Mouse (Mus musculus): ENCODE data around the gene Rnf40. TPM values are rescaled to one million over a fixed set of nuclear protein-coding genes. Genes with fewer than 3 reads are reported as not detected.
A peak's percentile ranks its signal among the peaks of the same experiment; 100 is the strongest.

Rnf40 gene
- polyA plus RNA-seq, 1 experiment from 2014 or later: 36.3 TPM

- Histone ChIP-seq H3K9ac (ENCODE audit: low read length) (peak overlapping the region; percentile 68), H3K4me1 (replicated peaks; ENCODE audit: control insufficient read depth, insufficient read depth, low read length) (peaks cover 20% of the 10 kb centered on the region), H3K4me2 (ENCODE audit: low read length) (peak overlapping the region; percentile 92), H3K36me3 (ENCODE audit: control insufficient read depth, insufficient read depth, low read length) (peaks cover 20% of the 10 kb centered on the region), H3K4me3 (ENCODE audit: low read depth, low read length) (peak overlapping the region; percentile 72), H3K9me3 (ENCODE audit: control insufficient read depth, low read length) (no peaks in the 10 kb centered on the region), H3K27ac (ENCODE audit: low read depth) (peak overlapping the region; percentile 54; the same call in 1 of the 2 replicates), H3K27me3 (replicated peaks; ENCODE audit: control insufficient read depth, insufficient read depth, low read length) (no peaks in the 10 kb centered on the region)
- 1% methylated on average over 18 of the region's 28 CpGs for WGBS
- peak; percentile 60 for ATAC-seq (replicated peaks; ENCODE audit: low FRiP score, low TSS enrichment, low read depth)
- peak; percentile 61 for DNase-seq (ENCODE audit: low spot score)
These were observed 15.0 kb upstream of the Rnf40 start for GRCm38 (mm10) chr7:127573503-127574008.

DNA sequence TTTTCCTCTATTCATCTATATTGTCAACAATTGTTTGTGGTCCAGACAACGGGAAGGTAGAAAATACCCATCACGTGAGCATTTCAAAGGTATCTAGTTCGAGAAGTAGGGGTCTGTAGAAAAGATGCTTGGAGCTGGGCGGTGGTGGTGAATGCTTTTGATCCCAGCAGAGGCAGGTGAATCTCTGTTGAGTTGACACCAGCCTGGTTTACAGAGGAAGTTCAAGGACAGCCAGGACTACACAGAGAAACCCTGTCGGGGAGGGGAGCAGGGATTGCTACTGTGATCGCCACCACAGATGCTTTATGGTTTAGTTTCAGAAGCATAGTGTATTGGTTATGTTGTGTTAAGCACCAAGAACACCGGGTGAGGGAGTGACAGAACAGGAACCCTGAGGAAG is 14.5 kb upstream of the Rnf40 start:
- Histone ChIP-seq H3K27me3 (replicated peaks; ENCODE audit: control insufficient read depth, insufficient read depth, low read length) (no peaks in the 10 kb centered on the region), H3K9ac (ENCODE audit: low read length) (peak overlapping the region; percentile 68), H3K4me2 (ENCODE audit: low read length) (peak overlapping the region; percentile 92), H3K27ac (ENCODE audit: low read depth) (no peak overlapping the region), H3K4me3 (ENCODE audit: low read depth, low read length) (peak overlapping the region; percentile 72), H3K36me3 (ENCODE audit: control insufficient read depth, insufficient read depth, low read length) (peaks cover 20% of the 10 kb centered on the region), H3K4me1 (replicated peaks; ENCODE audit: control insufficient read depth, insufficient read depth, low read length) (peaks cover 20% of the 10 kb centered on the region), H3K9me3 (ENCODE audit: control insufficient read depth, low read length) (no peaks in the 10 kb centered on the region)
- WGBS: 13% methylated on average over 7 of the region's 7 CpGs
- no peak for DNase-seq (ENCODE audit: low spot score)
- ATAC-seq (replicated peaks; ENCODE audit: low FRiP score, low TSS enrichment, low read depth): no peak

DNA sequence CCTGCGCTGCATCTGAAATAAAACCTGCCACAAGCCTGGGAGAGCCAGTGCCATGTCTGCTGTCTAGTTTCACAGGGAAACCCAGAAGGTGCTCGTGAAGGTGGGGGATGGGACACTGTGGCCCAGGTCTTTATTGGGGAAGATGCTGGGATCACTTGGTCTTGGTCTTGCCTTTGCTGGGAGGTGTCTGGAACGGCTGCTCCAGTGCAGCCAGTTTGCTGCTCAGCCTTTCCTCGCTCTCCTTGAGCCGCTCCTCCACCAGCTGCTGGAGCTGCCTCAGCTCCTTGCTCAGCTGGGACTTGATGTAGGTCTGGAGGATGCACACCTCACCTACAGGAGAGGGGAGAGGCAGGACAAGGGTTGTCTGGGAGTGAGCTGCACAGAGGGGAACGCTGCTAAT is 5.3 kb upstream of the Rnf40 start:
- H3K4me2 ChIP-seq (ENCODE audit: low read length): no peak overlapping the region
- WGBS: 95% methylated on average over 6 of the region's 6 CpGs
- H3K36me3 ChIP-seq (ENCODE audit: control insufficient read depth, insufficient read depth, low read length): peaks cover 54% of the 10 kb centered on the region
- peaks cover 5% of the 10 kb centered on the region for H3K4me1 ChIP-seq (replicated peaks; ENCODE audit: control insufficient read depth, insufficient read depth, low read length)
- DNase-seq (ENCODE audit: low spot score) (no peak), ATAC-seq (replicated peaks; ENCODE audit: low FRiP score, low TSS enrichment, low read depth) (no peak)
- H3K4me3 ChIP-seq (ENCODE audit: low read depth, low read length): no peak overlapping the region
- no peak overlapping the region for H3K27ac ChIP-seq (ENCODE audit: low read depth)
- H3K9ac ChIP-seq (ENCODE audit: low read length): no peak overlapping the region
- no peaks in the 10 kb centered on the region for H3K9me3 ChIP-seq (ENCODE audit: control insufficient read depth, low read length)
- no peaks in the 10 kb centered on the region for H3K27me3 ChIP-seq (replicated peaks; ENCODE audit: control insufficient read depth, insufficient read depth, low read length)

GRCm38 (mm10) chr7:127585031-127585430 is 3.5 kb upstream of the Rnf40 start:
- H3K4me1 ChIP-seq (replicated peaks; ENCODE audit: control insufficient read depth, insufficient read depth, low read length): peaks cover 12% of the 10 kb centered on the region
- H3K4me3 ChIP-seq (ENCODE audit: low read depth, low read length): no peak overlapping the region
- no peak overlapping the region for H3K27ac ChIP-seq (ENCODE audit: low read depth)
- DNase-seq (ENCODE audit: low spot score) (no peak), ATAC-seq (replicated peaks; ENCODE audit: low FRiP score, low TSS enrichment, low read depth) (no peak)
- no peak overlapping the region for H3K4me2 ChIP-seq (ENCODE audit: low read length)
- H3K36me3 ChIP-seq (ENCODE audit: control insufficient read depth, insufficient read depth, low read length): peaks cover 48% of the 10 kb centered on the region
- H3K9me3 ChIP-seq (ENCODE audit: control insufficient read depth, low read length): no peaks in the 10 kb centered on the region
- H3K27me3 ChIP-seq (replicated peaks; ENCODE audit: control insufficient read depth, insufficient read depth, low read length): no peaks in the 10 kb centered on the region
- WGBS: 88% methylated on average over 7 of the region's 7 CpGs
- no peak overlapping the region for H3K9ac ChIP-seq (ENCODE audit: low read length)

DNA sequence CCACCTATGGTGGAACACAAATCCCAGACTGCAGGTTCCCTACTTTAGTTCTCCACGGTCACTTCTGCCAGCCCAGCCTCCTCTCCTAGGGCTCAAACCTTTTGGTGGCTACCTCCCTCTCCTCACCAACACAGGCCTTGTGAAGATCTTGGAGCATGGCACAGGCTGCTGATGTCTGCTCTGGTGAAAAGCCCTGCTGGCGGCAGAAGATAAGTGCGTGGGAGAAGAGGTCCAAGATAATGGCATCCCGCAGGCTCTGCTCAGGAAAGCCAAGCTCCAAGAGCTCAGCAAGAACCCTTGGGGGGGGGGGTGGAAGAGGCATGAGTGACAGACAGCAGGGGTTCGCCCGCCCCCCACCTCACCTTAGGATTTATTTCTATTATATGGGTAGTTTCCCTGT is 2.4 kb upstream of the Rnf40 start:
- Histone ChIP-seq H3K27ac (ENCODE audit: low read depth) (no peak overlapping the region), H3K36me3 (ENCODE audit: control insufficient read depth, insufficient read depth, low read length) (peaks cover 48% of the 10 kb centered on the region), H3K9me3 (ENCODE audit: control insufficient read depth, low read length) (no peaks in the 10 kb centered on the region), H3K9ac (ENCODE audit: low read length) (no peak overlapping the region), H3K4me3 (ENCODE audit: low read depth, low read length) (no peak overlapping the region), H3K4me2 (ENCODE audit: low read length) (no peak overlapping the region), H3K4me1 (replicated peaks; ENCODE audit: control insufficient read depth, insufficient read depth, low read length) (peaks cover 12% of the 10 kb centered on the region), H3K27me3 (replicated peaks; ENCODE audit: control insufficient read depth, insufficient read depth, low read length) (no peaks in the 10 kb centered on the region)
- no peak for DNase-seq (ENCODE audit: low spot score)
- WGBS: 91% methylated on average over 6 of the region's 6 CpGs
- ATAC-seq (replicated peaks; ENCODE audit: low FRiP score, low TSS enrichment, low read depth): no peak

DNA sequence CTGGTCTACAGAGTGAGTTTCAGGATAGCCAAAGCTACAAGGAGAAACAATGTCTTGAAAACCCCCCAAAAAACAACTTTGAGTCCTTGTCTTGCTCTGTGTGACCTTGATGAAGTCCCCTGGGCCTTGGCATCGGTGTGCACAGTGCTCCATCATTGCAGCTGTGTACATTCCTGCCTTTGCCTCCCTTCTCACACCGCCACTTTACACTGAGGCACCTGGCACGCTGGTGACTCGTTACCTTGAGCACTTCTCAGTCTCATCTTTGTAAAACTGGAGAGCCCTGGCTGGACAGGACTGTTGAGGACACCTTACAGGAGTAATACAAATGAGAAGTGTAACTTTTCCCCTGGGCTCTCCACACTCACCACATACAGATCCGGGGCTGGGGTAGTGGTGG is 1.4 kb upstream of the Rnf40 start:
- no peak overlapping the region for H3K27ac ChIP-seq (ENCODE audit: low read depth)

GRCm38 (mm10) chr7:127588901-127589300 is 334 bp downstream of the Rnf40 start:
- Histone ChIP-seq H3K27me3 (replicated peaks; ENCODE audit: control insufficient read depth, insufficient read depth, low read length) (no peaks in the 10 kb centered on the region), H3K9ac (ENCODE audit: low read length) (peak overlapping the region; percentile 84), H3K9me3 (ENCODE audit: control insufficient read depth, low read length) (no peaks in the 10 kb centered on the region), H3K4me2 (ENCODE audit: low read length) (peak overlapping the region; percentile 96), H3K4me3 (ENCODE audit: low read depth, low read length) (peak overlapping the region; percentile 96), H3K36me3 (ENCODE audit: control insufficient read depth, insufficient read depth, low read length) (peaks cover 51% of the 10 kb centered on the region), H3K4me1 (replicated peaks; ENCODE audit: control insufficient read depth, insufficient read depth, low read length) (peaks cover 12% of the 10 kb centered on the region), H3K27ac (ENCODE audit: low read depth) (peak overlapping the region; percentile 51)
- DNase-seq (ENCODE audit: low spot score) (no peak), ATAC-seq (replicated peaks; ENCODE audit: low FRiP score, low TSS enrichment, low read depth) (no peak)
- WGBS: 5% methylated on average over 29 of the region's 29 CpGs

More for the DNA sequence above, 1.4 kb upstream of the Rnf40 start:
- H3K4me2 ChIP-seq (ENCODE audit: low read length): peak overlapping the region; percentile 96
- no peaks in the 10 kb centered on the region for H3K9me3 ChIP-seq (ENCODE audit: control insufficient read depth, low read length)
- peaks cover 49% of the 10 kb centered on the region for H3K36me3 ChIP-seq (ENCODE audit: control insufficient read depth, insufficient read depth, low read length)
- ATAC-seq (replicated peaks; ENCODE audit: low FRiP score, low TSS enrichment, low read depth): no peak
- H3K4me1 ChIP-seq (replicated peaks; ENCODE audit: control insufficient read depth, insufficient read depth, low read length): peaks cover 12% of the 10 kb centered on the region
- peak overlapping the region; percentile 96; the same call in 1 of the 2 replicates for H3K4me3 ChIP-seq (ENCODE audit: low read depth, low read length)
- 64% methylated on average over 5 of the region's 5 CpGs for WGBS
- no peak overlapping the region for H3K9ac ChIP-seq (ENCODE audit: low read length)
- no peak for DNase-seq (ENCODE audit: low spot score)
- H3K27me3 ChIP-seq (replicated peaks; ENCODE audit: control insufficient read depth, insufficient read depth, low read length): no peaks in the 10 kb centered on the region

- peaks cover 52% of the 10 kb centered on the region for H3K36me3 ChIP-seq (ENCODE audit: control insufficient read depth, insufficient read depth, low read length)
- H3K27me3 ChIP-seq (replicated peaks; ENCODE audit: control insufficient read depth, insufficient read depth, low read length): no peaks in the 10 kb centered on the region
- 93% methylated on average over 9 of the region's 9 CpGs for WGBS
These were observed 1.1 kb downstream of the Rnf40 start for GRCm38 (mm10) chr7:127589637-127590036.

GRCm38 (mm10) chr7:127591108-127591507 is 2.5 kb downstream of the Rnf40 start:
- Histone ChIP-seq H3K4me1 (replicated peaks; ENCODE audit: control insufficient read depth, insufficient read depth, low read length) (peaks cover 12% of the 10 kb centered on the region), H3K4me3 (ENCODE audit: low read depth, low read length) (no peak overlapping the region), H3K36me3 (ENCODE audit: control insufficient read depth, insufficient read depth, low read length) (peaks cover 67% of the 10 kb centered on the region), H3K9ac (ENCODE audit: low read length) (no peak overlapping the region), H3K4me2 (ENCODE audit: low read length) (no peak overlapping the region), H3K9me3 (ENCODE audit: control insufficient read depth, low read length) (no peaks in the 10 kb centered on the region), H3K27ac (ENCODE audit: low read depth) (no peak overlapping the region), H3K27me3 (replicated peaks; ENCODE audit: control insufficient read depth, insufficient read depth, low read length) (no peaks in the 10 kb centered on the region)
- ATAC-seq (replicated peaks; ENCODE audit: low FRiP score, low TSS enrichment, low read depth): no peak
- 87% methylated on average over 10 of the region's 10 CpGs for WGBS
- DNase-seq (ENCODE audit: low spot score): no peak

More at GRCm38 (mm10) chr7:127589637-127590036, 1.1 kb downstream of the Rnf40 start:
- Histone ChIP-seq H3K4me3 (ENCODE audit: low read depth, low read length) (peak overlapping the region; percentile 96), H3K4me2 (ENCODE audit: low read length) (peak overlapping the region; percentile 96), H3K27ac (ENCODE audit: low read depth) (no peak overlapping the region), H3K9me3 (ENCODE audit: control insufficient read depth, low read length) (no peaks in the 10 kb centered on the region), H3K9ac (ENCODE audit: low read length) (peak overlapping the region; percentile 84; the same call in 1 of the 2 replicates), H3K4me1 (replicated peaks; ENCODE audit: control insufficient read depth, insufficient read depth, low read length) (peaks cover 12% of the 10 kb centered on the region)
- no peak for DNase-seq (ENCODE audit: low spot score)
- no peak for ATAC-seq (replicated peaks; ENCODE audit: low FRiP score, low TSS enrichment, low read depth)
